Mouse (Mus musculus): ENCODE measurements around the gene Noct. TPM values are rescaled to one million over a fixed set of nuclear protein-coding genes. Genes with fewer than 3 reads are reported as not detected.

The Noct gene
- polyA plus RNA-seq, 1 experiment from 2014 or later, result 11.0 TPM

DNA sequence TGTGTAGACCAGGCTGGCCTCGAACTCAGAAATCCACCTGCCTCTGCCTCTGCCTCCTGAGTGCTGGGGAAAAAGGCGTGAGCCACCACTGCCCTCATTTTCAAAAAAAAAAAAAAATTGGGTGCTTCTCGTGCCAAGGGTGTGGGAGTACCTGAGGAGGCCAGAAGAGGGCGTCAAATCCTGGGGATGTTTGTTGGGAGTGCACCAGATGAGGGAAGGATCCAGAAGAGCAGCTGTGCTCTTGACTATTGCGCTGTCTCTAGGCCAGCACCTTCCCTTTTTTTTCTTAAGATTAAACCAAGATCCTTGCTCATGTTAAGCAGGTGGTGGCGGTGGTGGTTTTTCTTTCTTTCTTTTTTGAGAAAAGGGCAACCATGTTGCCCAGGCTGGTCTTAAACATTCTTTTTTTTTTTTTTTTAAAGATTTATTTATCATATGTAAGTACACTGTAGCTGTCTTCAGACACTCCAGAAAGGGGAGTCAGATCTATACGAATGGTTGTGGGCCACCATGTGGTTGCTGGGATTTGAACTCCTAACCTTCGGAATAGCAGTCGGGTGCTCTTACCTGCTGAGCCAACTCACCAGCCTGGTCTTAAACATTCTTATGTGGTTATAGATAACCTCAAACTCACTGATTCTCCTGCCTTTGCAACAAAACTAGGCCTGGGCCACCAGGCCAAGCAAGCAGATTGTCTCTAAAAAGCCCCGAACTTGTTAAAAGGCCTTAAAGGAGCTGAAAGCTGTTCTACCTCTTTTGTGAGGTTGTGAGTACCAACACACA is 4.0 kb downstream of the Noct start:
- Histone ChIP-seq H3K4me3 (ENCODE audit: low read depth, low read length) (no peak overlapping the region), H3K27me3 (ENCODE audit: control insufficient read depth, insufficient read depth, low read length) (no peaks in the 10 kb centered on the region), H3K4me2 (ENCODE audit: low read depth, low read length) (no peak overlapping the region), H3K4me1 (ENCODE audit: control insufficient read depth, insufficient read depth, low read length) (no peaks in the 10 kb centered on the region), H3K9ac (replicated peaks; ENCODE audit: low read length) (no peak overlapping the region; the same call in 1 of the 2 replicates), H3K9me3 (replicated peaks; ENCODE audit: control insufficient read depth, low read length) (no peaks in the 10 kb centered on the region), H3K27ac (replicated peaks; ENCODE audit: low read depth, low read length) (no peak overlapping the region), H3K36me3 (replicated peaks; ENCODE audit: control insufficient read depth, insufficient read depth, low read depth, low read length) (no peaks in the 10 kb centered on the region)
- 76% methylated on average over 10 of the region's 10 CpGs for WGBS
- DNase-seq (ENCODE audit: low spot score) (no peak), ATAC-seq (replicated peaks; ENCODE audit: insufficient number of reproducible peaks, low FRiP score, low TSS enrichment, low read depth) (no peak)

DNA sequence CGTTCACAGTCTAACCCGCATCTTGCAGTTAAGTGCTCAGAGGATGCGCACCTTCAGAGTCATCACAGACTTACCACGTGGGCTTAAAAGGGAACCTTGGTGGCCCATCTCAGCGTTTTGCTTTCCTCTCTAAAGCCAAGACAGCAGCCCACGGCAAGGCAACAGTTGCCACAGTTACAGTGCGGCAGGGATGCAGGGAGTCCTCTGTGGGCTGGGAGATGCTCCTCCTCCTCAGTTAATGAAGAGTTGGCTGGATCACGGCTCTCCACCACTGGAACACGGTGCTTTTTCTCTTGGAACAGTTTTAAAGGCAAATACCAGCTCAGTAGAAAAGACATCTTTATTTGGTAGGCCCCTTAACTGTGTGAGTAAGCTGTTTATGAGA is 4.6 kb downstream of the Noct start:
- H3K4me2 ChIP-seq (ENCODE audit: low read depth, low read length), result no peak overlapping the region
- no peak overlapping the region; the same call in 1 of the 2 replicates for H3K9ac ChIP-seq (replicated peaks; ENCODE audit: low read length)
- no peaks in the 10 kb centered on the region for H3K4me1 ChIP-seq (ENCODE audit: control insufficient read depth, insufficient read depth, low read length)
- H3K27me3 ChIP-seq (ENCODE audit: control insufficient read depth, insufficient read depth, low read length), result no peaks in the 10 kb centered on the region
- no peak overlapping the region for H3K27ac ChIP-seq (replicated peaks; ENCODE audit: low read depth, low read length)
- H3K4me3 ChIP-seq (ENCODE audit: low read depth, low read length), result no peak overlapping the region
- WGBS, result 88% methylated on average over 9 of the region's 9 CpGs
- no peak for ATAC-seq (replicated peaks; ENCODE audit: insufficient number of reproducible peaks, low FRiP score, low TSS enrichment, low read depth)
- DNase-seq (ENCODE audit: low spot score), result no peak
- no peaks in the 10 kb centered on the region for H3K36me3 ChIP-seq (replicated peaks; ENCODE audit: control insufficient read depth, insufficient read depth, low read depth, low read length)
- H3K9me3 ChIP-seq (replicated peaks; ENCODE audit: control insufficient read depth, low read length), result no peaks in the 10 kb centered on the region

DNA sequence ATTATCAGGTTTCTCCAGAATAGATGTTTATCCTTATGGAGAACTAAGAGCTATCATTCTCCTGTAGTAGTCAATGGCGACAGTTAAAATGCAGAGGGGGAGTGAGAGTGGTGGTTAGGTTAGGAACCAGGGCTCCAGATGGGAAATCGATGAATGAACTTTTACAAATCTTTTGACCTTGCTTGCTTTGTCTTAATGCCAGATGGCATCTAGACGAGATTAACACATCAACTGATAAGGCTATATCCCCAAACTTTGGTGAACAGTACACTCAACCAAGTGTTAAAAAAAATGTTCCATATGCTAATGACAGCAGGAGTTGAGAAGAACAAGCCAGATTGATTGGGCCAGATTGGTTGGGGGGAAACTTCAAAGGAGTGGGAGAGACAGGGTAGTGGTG is 5.0 kb downstream of the Noct start:
- ATAC-seq (replicated peaks; ENCODE audit: insufficient number of reproducible peaks, low FRiP score, low TSS enrichment, low read depth), result no peak
- Histone ChIP-seq H3K4me1 (ENCODE audit: control insufficient read depth, insufficient read depth, low read length) (no peaks in the 10 kb centered on the region), H3K27ac (replicated peaks; ENCODE audit: low read depth, low read length) (no peak overlapping the region), H3K4me2 (ENCODE audit: low read depth, low read length) (no peak overlapping the region), H3K9ac (replicated peaks; ENCODE audit: low read length) (no peak overlapping the region), H3K36me3 (replicated peaks; ENCODE audit: control insufficient read depth, insufficient read depth, low read depth, low read length) (no peaks in the 10 kb centered on the region), H3K27me3 (ENCODE audit: control insufficient read depth, insufficient read depth, low read length) (no peaks in the 10 kb centered on the region), H3K4me3 (ENCODE audit: low read depth, low read length) (no peak overlapping the region), H3K9me3 (replicated peaks; ENCODE audit: control insufficient read depth, low read length) (no peaks in the 10 kb centered on the region)
- 88% methylated on average over 3 of the region's 3 CpGs for WGBS
- DNase-seq (ENCODE audit: low spot score), result no peak

GRCm38 (mm10) chr3:51230146-51230835 is 6.0 kb downstream of the Noct start:
- 94% methylated on average over 6 of the region's 6 CpGs for WGBS

DNA sequence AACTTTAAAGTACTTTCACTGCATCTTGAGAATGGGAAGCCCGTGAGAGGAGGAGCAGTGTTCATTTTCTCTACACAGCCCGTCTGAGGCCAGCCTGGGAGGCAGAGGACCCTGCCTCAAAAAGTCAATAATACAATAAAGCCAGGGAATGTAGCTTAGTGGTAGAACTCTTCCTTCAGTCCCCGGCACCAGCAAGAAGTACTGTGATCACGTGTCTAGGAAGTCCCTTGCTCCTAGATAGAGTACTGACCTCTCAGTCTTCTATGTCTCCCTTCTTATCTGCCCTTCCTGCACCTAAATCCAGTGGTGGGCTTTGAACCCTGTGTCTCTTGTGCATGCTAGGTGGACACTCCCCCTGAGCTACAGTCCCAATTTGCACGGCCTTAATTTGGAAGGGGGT is 6.6 kb downstream of the Noct start:
- no peak overlapping the region for H3K9ac ChIP-seq (replicated peaks; ENCODE audit: low read length)
- H3K27me3 ChIP-seq (ENCODE audit: control insufficient read depth, insufficient read depth, low read length), result no peaks in the 10 kb centered on the region
- ATAC-seq (replicated peaks; ENCODE audit: insufficient number of reproducible peaks, low FRiP score, low TSS enrichment, low read depth) (no peak), DNase-seq (ENCODE audit: low spot score) (no peak)
- 79% methylated on average over 5 of the region's 5 CpGs for WGBS
- H3K4me2 ChIP-seq (ENCODE audit: low read depth, low read length), result no peak overlapping the region
- H3K36me3 ChIP-seq (replicated peaks; ENCODE audit: control insufficient read depth, insufficient read depth, low read depth, low read length), result no peaks in the 10 kb centered on the region
- no peaks in the 10 kb centered on the region for H3K4me1 ChIP-seq (ENCODE audit: control insufficient read depth, insufficient read depth, low read length)
- no peak overlapping the region for H3K4me3 ChIP-seq (ENCODE audit: low read depth, low read length)
- no peaks in the 10 kb centered on the region for H3K9me3 ChIP-seq (replicated peaks; ENCODE audit: control insufficient read depth, low read length)
- H3K27ac ChIP-seq (replicated peaks; ENCODE audit: low read depth, low read length), result no peak overlapping the region

More at GRCm38 (mm10) chr3:51230146-51230835, 6.0 kb downstream of the Noct start:
- H3K27me3 ChIP-seq (ENCODE audit: control insufficient read depth, insufficient read depth, low read length), result no peaks in the 10 kb centered on the region
- no peaks in the 10 kb centered on the region for H3K9me3 ChIP-seq (replicated peaks; ENCODE audit: control insufficient read depth, low read length)
- no peaks in the 10 kb centered on the region for H3K36me3 ChIP-seq (replicated peaks; ENCODE audit: control insufficient read depth, insufficient read depth, low read depth, low read length)
- no peak overlapping the region for H3K4me3 ChIP-seq (ENCODE audit: low read depth, low read length)
- no peak overlapping the region for H3K4me2 ChIP-seq (ENCODE audit: low read depth, low read length)
- ATAC-seq (replicated peaks; ENCODE audit: insufficient number of reproducible peaks, low FRiP score, low TSS enrichment, low read depth), result no peak
- DNase-seq (ENCODE audit: low spot score), result no peak
- H3K27ac ChIP-seq (replicated peaks; ENCODE audit: low read depth, low read length), result no peak overlapping the region
- no peak overlapping the region for H3K9ac ChIP-seq (replicated peaks; ENCODE audit: low read length)
- H3K4me1 ChIP-seq (ENCODE audit: control insufficient read depth, insufficient read depth, low read length), result no peaks in the 10 kb centered on the region

DNA sequence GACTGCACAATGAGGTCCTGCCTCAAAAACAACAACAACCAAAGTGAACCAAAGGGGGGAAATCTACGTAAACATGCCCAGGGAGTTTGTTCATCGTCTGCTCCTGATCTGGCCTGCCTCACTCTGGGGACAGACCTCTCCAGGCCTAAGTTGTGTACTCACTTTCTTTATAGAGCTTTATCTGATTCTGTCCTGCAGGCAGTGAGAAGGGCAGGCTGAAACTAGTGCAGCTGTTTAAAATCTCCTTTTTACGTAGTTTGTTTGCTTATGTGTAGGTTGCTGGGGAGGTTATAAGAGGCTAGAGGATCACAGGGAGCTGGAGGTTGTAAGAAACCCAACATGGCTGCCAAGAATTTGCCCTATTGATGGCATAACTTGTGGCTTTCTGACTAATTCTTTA is 7.3 kb downstream of the Noct start:
- Histone ChIP-seq H3K4me3 (ENCODE audit: low read depth, low read length) (no peak overlapping the region), H3K4me1 (ENCODE audit: control insufficient read depth, insufficient read depth, low read length) (no peaks in the 10 kb centered on the region), H3K36me3 (replicated peaks; ENCODE audit: control insufficient read depth, insufficient read depth, low read depth, low read length) (no peaks in the 10 kb centered on the region), H3K9ac (replicated peaks; ENCODE audit: low read length) (no peak overlapping the region), H3K27ac (replicated peaks; ENCODE audit: low read depth, low read length) (no peak overlapping the region), H3K9me3 (replicated peaks; ENCODE audit: control insufficient read depth, low read length) (no peaks in the 10 kb centered on the region), H3K27me3 (ENCODE audit: control insufficient read depth, insufficient read depth, low read length) (no peaks in the 10 kb centered on the region), H3K4me2 (ENCODE audit: low read depth, low read length) (no peak overlapping the region)
- DNase-seq (ENCODE audit: low spot score), result no peak
- ATAC-seq (replicated peaks; ENCODE audit: insufficient number of reproducible peaks, low FRiP score, low TSS enrichment, low read depth), result no peak
- 71% methylated on average over 3 of the region's 3 CpGs for WGBS

- H3K36me3 ChIP-seq (replicated peaks; ENCODE audit: control insufficient read depth, insufficient read depth, low read depth, low read length), result no peaks in the 10 kb centered on the region
- no peaks in the 10 kb centered on the region for H3K4me1 ChIP-seq (ENCODE audit: control insufficient read depth, insufficient read depth, low read length)
- H3K27me3 ChIP-seq (ENCODE audit: control insufficient read depth, insufficient read depth, low read length), result no peaks in the 10 kb centered on the region
- no peak for ATAC-seq (replicated peaks; ENCODE audit: insufficient number of reproducible peaks, low FRiP score, low TSS enrichment, low read depth)
- H3K9ac ChIP-seq (replicated peaks; ENCODE audit: low read length), result no peak overlapping the region
- no peak overlapping the region for H3K4me3 ChIP-seq (ENCODE audit: low read depth, low read length)
- no peaks in the 10 kb centered on the region for H3K9me3 ChIP-seq (replicated peaks; ENCODE audit: control insufficient read depth, low read length)
- H3K4me2 ChIP-seq (ENCODE audit: low read depth, low read length), result no peak overlapping the region
- no peak for DNase-seq (ENCODE audit: low spot score)
- WGBS, result 91% methylated on average over 3 of the region's 3 CpGs
- H3K27ac ChIP-seq (replicated peaks; ENCODE audit: low read depth, low read length), result no peak overlapping the region
Measured at GRCm38 (mm10) chr3:51232205-51232910, 8.1 kb downstream of the Noct start.

DNA sequence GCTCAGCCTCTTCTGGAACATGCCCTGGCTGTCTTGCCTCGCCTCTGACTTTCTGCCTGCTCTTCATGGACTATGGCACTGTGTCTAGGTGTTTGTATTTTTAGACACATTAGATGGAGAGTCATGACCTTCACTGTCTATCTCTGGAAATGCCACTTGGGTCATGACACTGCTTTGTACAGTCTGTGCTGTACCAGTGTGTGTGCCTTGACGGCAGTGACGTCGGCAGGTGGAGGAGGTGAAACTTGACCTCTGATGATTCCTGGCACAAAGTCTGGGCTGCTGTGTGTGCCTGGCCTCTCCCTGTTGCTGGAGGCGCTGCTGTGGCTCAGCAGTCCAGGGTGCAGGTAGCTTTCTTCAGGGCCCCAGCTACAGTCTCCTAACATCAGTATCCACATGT is 9.2 kb downstream of the Noct start:
- Histone ChIP-seq H3K36me3 (replicated peaks; ENCODE audit: control insufficient read depth, insufficient read depth, low read depth, low read length) (no peaks in the 10 kb centered on the region), H3K4me3 (ENCODE audit: low read depth, low read length) (no peak overlapping the region), H3K9ac (replicated peaks; ENCODE audit: low read length) (no peak overlapping the region), H3K4me1 (ENCODE audit: control insufficient read depth, insufficient read depth, low read length) (no peaks in the 10 kb centered on the region), H3K27me3 (ENCODE audit: control insufficient read depth, insufficient read depth, low read length) (no peaks in the 10 kb centered on the region), H3K9me3 (replicated peaks; ENCODE audit: control insufficient read depth, low read length) (no peaks in the 10 kb centered on the region), H3K27ac (replicated peaks; ENCODE audit: low read depth, low read length) (no peak overlapping the region), H3K4me2 (ENCODE audit: low read depth, low read length) (no peak overlapping the region)
- ATAC-seq (replicated peaks; ENCODE audit: insufficient number of reproducible peaks, low FRiP score, low TSS enrichment, low read depth), result no peak
- 59% methylated on average over 5 of the region's 5 CpGs for WGBS
- no peak for DNase-seq (ENCODE audit: low spot score)
